Mouse (Mus musculus) bone marrow, adult 2 months (tissue): ENCODE results near the gene Mettl25.

ENCODE experiments used
- CTCF ChIP-seq: fragments of 200-500 bp; IDR thresholded peaks from 2 replicates; pipeline ENCODE4 v1.5.1; 2011; ENCODE audit warnings: low read length, control low read depth; ENCODE audit not compliant: control insufficient read depth, insufficient read depth
- POLR2A ChIP-seq: fragments of 200-500 bp; IDR thresholded peaks from 2 replicates; pipeline ENCODE4 v1.6.1; 2011; ENCODE audit warnings: low read depth, mild to moderate bottlenecking, control low read depth, low read length, borderline replicate concordance; ENCODE audit not compliant: control insufficient read depth

DNA sequence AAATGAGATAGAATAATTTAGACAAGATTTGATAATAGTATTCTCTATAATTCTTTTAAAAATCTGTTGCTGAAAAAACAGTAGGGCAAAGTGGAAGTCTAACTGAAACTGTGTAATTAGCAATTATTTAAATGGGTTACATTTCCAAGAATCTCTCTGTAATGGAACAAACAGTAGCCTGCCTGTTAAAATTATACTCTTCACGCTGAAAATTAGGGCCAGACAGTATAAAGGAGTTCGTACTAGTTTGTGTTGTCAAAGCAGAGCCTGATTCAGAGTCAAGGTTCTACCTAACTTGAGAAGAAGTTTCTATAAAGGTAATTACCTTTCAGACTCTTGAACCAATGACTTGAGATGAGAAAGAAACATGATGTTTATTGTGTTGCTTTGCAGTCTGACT, 113.4 kb downstream of the Mettl25 start:
- TF ChIP-seq POLR2A: no peak
- no peak for TF ChIP-seq CTCF
